Mouse (Mus musculus): ENCODE data around the gene Acaa1b.

DNA sequence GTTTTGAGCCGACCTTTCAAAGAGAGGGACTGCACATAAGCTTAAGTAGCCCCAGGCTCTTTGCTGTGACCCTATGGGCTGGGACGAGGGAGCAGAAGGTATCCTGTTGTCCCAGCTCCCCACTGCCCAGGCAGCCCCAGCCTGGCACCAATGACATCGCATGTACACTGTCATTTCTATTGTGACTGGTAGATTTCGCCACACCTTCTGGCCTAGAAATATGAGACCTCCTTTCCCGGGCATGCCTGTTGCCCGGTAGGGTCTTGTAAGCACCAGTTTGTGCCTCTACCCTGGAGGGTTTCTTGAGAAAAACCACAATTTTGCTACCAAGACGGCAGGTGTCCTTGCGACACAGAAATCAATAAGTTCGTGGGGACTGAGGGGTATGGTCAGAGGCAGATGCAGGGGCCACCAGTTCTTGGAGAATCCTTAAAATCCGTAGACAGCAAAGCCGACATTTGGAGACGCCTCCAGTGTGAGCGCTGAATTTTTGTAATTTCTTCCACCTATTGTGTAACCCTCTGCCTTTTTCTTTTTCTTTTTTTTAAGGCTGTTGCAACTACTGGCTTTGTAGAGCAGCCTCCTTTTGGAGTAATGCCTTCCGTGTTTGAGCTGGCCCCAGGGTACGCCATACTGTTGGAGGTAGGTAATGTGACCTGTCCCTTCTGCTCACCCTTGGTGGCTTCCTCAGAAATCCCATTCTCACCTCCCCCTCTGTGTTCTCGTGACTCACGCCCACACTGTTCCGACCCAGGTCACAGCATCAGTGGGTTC, 34.1 kb downstream of the Acaa1b start:
- no peak for TF ChIP-seq POLR2A (IDR thresholded peaks at IDR 0.05; ENCODE audit: low read depth, low read length)
- TF ChIP-seq CTCF (IDR thresholded peaks at IDR 0.05; ENCODE audit: extremely low read depth, insufficient read depth, insufficient read length, insufficient replicate concordance): no peak
